Mouse (Mus musculus): ENCODE measurements around the gene Bahcc1. TPM values are rescaled to one million over a fixed set of nuclear protein-coding genes. Genes with fewer than 3 reads are reported as not detected.
A peak's percentile ranks its signal among the peaks of the same experiment; 100 is the strongest.

Bahcc1 gene
- polyA plus RNA-seq, 1 experiment = 12.4 TPM

- TF ChIP-seq CTCF (IDR thresholded peaks at IDR 0.05; ENCODE audit: insufficient read depth, low read length) (no peak), POLR2A (IDR thresholded peaks at IDR 0.05; ENCODE audit: borderline replicate concordance, extremely low read depth, low read depth, low read length) (0 out of 2 replicates have a peak, but pooled peaks have one; percentile 10)
- peak; percentile 12 for DNase-seq
- peaks cover 14% of the 10 kb centered on the region for H3K4me1 ChIP-seq (ENCODE audit: control insufficient read depth, insufficient read depth, low read length)
These were observed 5.1 kb upstream of the Bahcc1 start for GRCm38 (mm10) chr11:120227571-120228051.

GRCm38 (mm10) chr11:120228116-120228890 is 4.4 kb upstream of the Bahcc1 start:
- Histone ChIP-seq H3K4me1 (ENCODE audit: control insufficient read depth, insufficient read depth, low read length) (peaks cover 14% of the 10 kb centered on the region), H3K4me3 (replicated peaks; ENCODE audit: extremely low read depth, low read depth, low read length) (no peak overlapping the region)
- DNase-seq = peak; percentile 24
- no peak for TF ChIP-seq POLR2A (IDR thresholded peaks at IDR 0.05; ENCODE audit: borderline replicate concordance, extremely low read depth, low read depth, low read length)
- TF ChIP-seq CTCF (IDR thresholded peaks at IDR 0.05; ENCODE audit: insufficient read depth, low read length) = no peak
- 67% methylated on average over 9 of the region's 9 CpGs for WGBS

More at GRCm38 (mm10) chr11:120227571-120228051, 5.1 kb upstream of the Bahcc1 start:
- no peak overlapping the region for H3K4me3 ChIP-seq (replicated peaks; ENCODE audit: extremely low read depth, low read depth, low read length)
- WGBS = 42% methylated on average over 8 of the region's 8 CpGs

- H3K4me1 ChIP-seq (ENCODE audit: control insufficient read depth, insufficient read depth, low read length) = peaks cover 14% of the 10 kb centered on the region
- no peak for DNase-seq
- H3K4me3 ChIP-seq (replicated peaks; ENCODE audit: extremely low read depth, low read depth, low read length) = no peak overlapping the region
- TF ChIP-seq CTCF (IDR thresholded peaks at IDR 0.05; ENCODE audit: insufficient read depth, low read length) = 0 out of 2 replicates have a peak, but pooled peaks have one; percentile 0
- no peak for TF ChIP-seq POLR2A (IDR thresholded peaks at IDR 0.05; ENCODE audit: borderline replicate concordance, extremely low read depth, low read depth, low read length)
- WGBS = 50% methylated on average over 7 of the region's 7 CpGs
These were observed 3.8 kb upstream of the Bahcc1 start for GRCm38 (mm10) chr11:120228911-120229437.

- TF ChIP-seq CTCF (IDR thresholded peaks at IDR 0.05; ENCODE audit: insufficient read depth, low read length) = no peak
- TF ChIP-seq POLR2A (IDR thresholded peaks at IDR 0.05; ENCODE audit: borderline replicate concordance, extremely low read depth, low read depth, low read length) = peak; percentile 73; the same call in 1 of the 2 replicates
- peak overlapping the region; percentile 90 for H3K4me3 ChIP-seq (replicated peaks; ENCODE audit: extremely low read depth, low read depth, low read length)
- DNase-seq = peak; percentile 80
- peaks cover 12% of the 10 kb centered on the region for H3K4me1 ChIP-seq (ENCODE audit: control insufficient read depth, insufficient read depth, low read length)
- 2% methylated on average over 42 of the region's 42 CpGs for WGBS
These were observed 2.6 kb upstream of the Bahcc1 start for GRCm38 (mm10) chr11:120229861-120230751.

- under 1% methylated on average over 58 of the region's 58 CpGs for WGBS
- peaks cover 12% of the 10 kb centered on the region for H3K4me1 ChIP-seq (ENCODE audit: control insufficient read depth, insufficient read depth, low read length)
- peak; percentile 76 for DNase-seq
These were observed 1.8 kb upstream of the Bahcc1 start for GRCm38 (mm10) chr11:120230841-120231370.

GRCm38 (mm10) chr11:120231379-120231778 is 1.4 kb upstream of the Bahcc1 start:
- H3K4me3 ChIP-seq (replicated peaks; ENCODE audit: extremely low read depth, low read depth, low read length) = peak overlapping the region; percentile 90
- peak; percentile 99 for DNase-seq

More at GRCm38 (mm10) chr11:120230841-120231370, 1.8 kb upstream of the Bahcc1 start:
- TF ChIP-seq POLR2A (IDR thresholded peaks at IDR 0.05; ENCODE audit: borderline replicate concordance, extremely low read depth, low read depth, low read length) (no peak), CTCF (IDR thresholded peaks at IDR 0.05; ENCODE audit: insufficient read depth, low read length) (no peak)
- H3K4me3 ChIP-seq (replicated peaks; ENCODE audit: extremely low read depth, low read depth, low read length) = peak overlapping the region; percentile 90

GRCm38 (mm10) chr11:120233441-120234135 is 841 bp downstream of the Bahcc1 start:
- peak overlapping the region; percentile 74 for H3K4me3 ChIP-seq (replicated peaks; ENCODE audit: extremely low read depth, low read depth, low read length)
- TF ChIP-seq POLR2A (IDR thresholded peaks at IDR 0.05; ENCODE audit: borderline replicate concordance, extremely low read depth, low read depth, low read length) = 0 out of 2 replicates have a peak, but pooled peaks have one; percentile 9
- no peak for TF ChIP-seq CTCF (IDR thresholded peaks at IDR 0.05; ENCODE audit: insufficient read depth, low read length)
- under 1% methylated on average over 51 of the region's 51 CpGs for WGBS
- DNase-seq = peak; percentile 77
- peaks cover 10% of the 10 kb centered on the region for H3K4me1 ChIP-seq (ENCODE audit: control insufficient read depth, insufficient read depth, low read length)

More at GRCm38 (mm10) chr11:120231379-120231778, 1.4 kb upstream of the Bahcc1 start:
- TF ChIP-seq CTCF (IDR thresholded peaks at IDR 0.05; ENCODE audit: insufficient read depth, low read length) (no peak), POLR2A (IDR thresholded peaks at IDR 0.05; ENCODE audit: borderline replicate concordance, extremely low read depth, low read depth, low read length) (peak; percentile 66; the same call in 1 of the 2 replicates)
- WGBS = under 1% methylated on average over 26 of the region's 27 CpGs
- peaks cover 12% of the 10 kb centered on the region for H3K4me1 ChIP-seq (ENCODE audit: control insufficient read depth, insufficient read depth, low read length)

GRCm38 (mm10) chr11:120234136-120234775 is 1.5 kb downstream of the Bahcc1 start:
- H3K4me3 ChIP-seq (replicated peaks; ENCODE audit: extremely low read depth, low read depth, low read length) = peak overlapping the region; percentile 74
- peak; percentile 80 for DNase-seq
- peaks cover 9% of the 10 kb centered on the region for H3K4me1 ChIP-seq (ENCODE audit: control insufficient read depth, insufficient read depth, low read length)
- no peak for TF ChIP-seq CTCF (IDR thresholded peaks at IDR 0.05; ENCODE audit: insufficient read depth, low read length)
- TF ChIP-seq POLR2A (IDR thresholded peaks at IDR 0.05; ENCODE audit: borderline replicate concordance, extremely low read depth, low read depth, low read length) = no peak
- WGBS = 1% methylated on average over 52 of the region's 52 CpGs
